Mouse (Mus musculus): ENCODE measurements around the gene Dyrk2.

DNA sequence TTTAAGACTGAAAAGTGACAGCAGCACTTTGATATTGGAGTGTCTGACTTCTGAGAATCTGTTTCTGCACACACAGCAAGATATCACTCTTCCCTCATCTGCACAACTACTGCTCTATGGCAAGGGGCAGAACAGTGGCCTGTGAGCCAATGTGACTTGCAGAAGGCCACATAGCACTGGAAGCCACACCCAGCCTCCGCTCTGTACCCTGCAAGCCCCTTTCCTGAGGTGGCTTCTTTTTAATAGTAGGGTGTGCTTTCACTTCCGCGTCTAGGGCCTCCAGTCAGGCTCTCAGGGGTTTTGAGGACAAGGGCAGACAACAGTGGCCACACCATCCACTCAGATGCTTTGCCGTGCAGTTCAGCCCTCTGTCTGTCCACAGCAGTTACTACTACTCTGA, 50.2 kb downstream of the Dyrk2 start:
- TF ChIP-seq CTCF (IDR thresholded peaks at IDR 0.05; ENCODE audit: low read depth, low read length) (no peak), POLR2AphosphoS5 (IDR thresholded peaks at IDR 0.05; ENCODE audit: insufficient replicate concordance, low read depth, low read length) (no peak), TAL1 (conservative IDR thresholded peaks at IDR 0.05; ENCODE audit: low read depth, low read length) (no peak), GATA1 (IDR thresholded peaks at IDR 0.05; ENCODE audit: borderline replicate concordance, low read length) (no peak), GATA2 (IDR thresholded peaks at IDR 0.05; ENCODE audit: borderline replicate concordance, low read depth, low read length) (no peak)

Measured in G1E (cell line).